Comparison of ENCODE assay signal across 8 mouse cellular contexts in genomic region chr9:13827406-13828086, GRCm38 (mm10). TPM values are rescaled to one million over a fixed set of nuclear protein-coding genes. Genes with fewer than 3 reads are reported as not detected.
DNase-seq lines count a peak whose midpoint lies in the region; ATAC-seq and TF ChIP-seq lines count a peak whose summit lies in the region.

Gene Fam76b, plus strand, starts transcription at chr9:13827716.

- peak; percentile 96 for ATAC-seq in forebrain, embryonic 15.5 days (replicated peaks)
- peak; percentile 83 for ATAC-seq in neutrophil, adult 5-6 weeks (ENCODE audit: extremely low read depth, insufficient number of reproducible peaks, low FRiP score, poor library complexity, severe bottlenecking)

- H3K27ac ChIP-seq in ES-E14 (ENCODE audit: insufficient read depth, low read depth, low read length, poor library complexity, severe bottlenecking): peak within 1 kb of the TSS; percentile 90
- H3K27ac ChIP-seq in forebrain, embryonic 15.5 days (replicated peaks): peak within 1 kb of the TSS; percentile 99

- peak within 1 kb of the TSS; percentile 97 for H3K9ac ChIP-seq in ES-E14 (ENCODE audit: insufficient read depth, low read depth, low read length, poor library complexity, severe bottlenecking)
- H3K9ac ChIP-seq in forebrain, embryonic 15.5 days (replicated peaks): peak within 1 kb of the TSS; percentile 98

- H3K4me3 ChIP-seq in ES-E14 (ENCODE audit: insufficient read depth in 1 of 2, low read depth in 1 of 2, low read length in 2 of 2, poor library complexity in 1 of 2, severe bottlenecking in 1 of 2): peak within 1 kb of the TSS; percentile 88 to 96
- peak within 1 kb of the TSS; percentile 61 for H3K4me3 ChIP-seq in forebrain, embryonic 15.5 days
- H3K4me3 ChIP-seq in lung, adult 2 months (replicated peaks; ENCODE audit: extremely low read depth, low read depth, low read length): peak within 1 kb of the TSS; percentile 92

- under 1% methylated on average over 65 of the region's 67 CpGs for WGBS in forebrain, embryonic 15.5 days
- WGBS in lung, adult 2 months: under 1% methylated on average over 67 of the region's 67 CpGs

- TF ChIP-seq POLR2A in lung, adult 2 months (IDR thresholded peaks at IDR 0.05; ENCODE audit: borderline replicate concordance, extremely low read depth, low read depth, low read length): peak; percentile 79; the same call in 1 of the 2 replicates

- H3K9me3 ChIP-seq in ES-E14 (ENCODE audit: control insufficient read depth, insufficient read depth, low read depth, low read length): no peaks in the 10 kb centered on the region
- no peaks in the 10 kb centered on the region for H3K9me3 ChIP-seq in forebrain, embryonic 15.5 days

- intact Hi-C loops in heart, postnatal 25 days (cut with DNase I): loop anchor here (5.0 to 10.0 kb wide), 3 partner anchors 585 to 957 kb away; partner anchors contain the start of genes Ankrd49, Cwc15, Kdm4d and Mre11a

- peak; percentile 99 for DNase-seq in ES-E14 (ENCODE audit: low read depth, low spot score)
- DNase-seq in cerebellum, adult 11-12 months: peak; percentile 100
- peak; percentile 100 for DNase-seq in heart, postnatal 25 days (ENCODE audit: low spot score)
- DNase-seq in layer of hippocampus, adult 18-20 months (ENCODE audit: low spot score in 2 of 2): peak; percentile 100
- peak; percentile 99 for DNase-seq in lung, adult 2 months
- peak; percentile 99 to 100 for DNase-seq in thymus, adult 18-20 months

- peak within 1 kb of the TSS; percentile 82 for H3K4me2 ChIP-seq in forebrain, embryonic 15.5 days (replicated peaks)

- in situ Hi-C loops in ES-E14 (cut with MboI; ENCODE audit: low sequenced_read_pairs in 2 of 2, unreplicated experiment in 2 of 2): loop anchor here (25.0 kb wide), 2 partner anchors 985 to 1510 kb away; no protein-coding TSS in a partner anchor

- peaks cover 11% of the 10 kb centered on the region for H3K36me3 ChIP-seq in ES-E14 (ENCODE audit: control insufficient read depth, insufficient read depth, low read length, poor library complexity, severe bottlenecking)
- peaks cover 20% of the 10 kb centered on the region for H3K36me3 ChIP-seq in forebrain, embryonic 15.5 days

- no peaks in the 10 kb centered on the region for H3K27me3 ChIP-seq in forebrain, embryonic 15.5 days

- TF ChIP-seq CTCF in lung, adult 2 months (IDR thresholded peaks at IDR 0.05; ENCODE audit: insufficient read depth, low read length): no peak

- peaks cover 3 to 4% of the 10 kb centered on the region in 2 experiments; a peak in 1 of 4 replicates for H3K4me1 ChIP-seq in ES-E14 (ENCODE audit: control insufficient read depth in 2 of 2, insufficient read depth in 2 of 2, low read length in 2 of 2, poor library complexity in 1 of 2)
- peaks cover 37% of the 10 kb centered on the region for H3K4me1 ChIP-seq in forebrain, embryonic 15.5 days
- H3K4me1 ChIP-seq in lung, adult 2 months (ENCODE audit: control insufficient read depth, insufficient read depth, low read length): peaks cover 6% of the 10 kb centered on the region

TF ChIP-seq in ES-E14, 5 proteins besides CTCF, POLR2A, EP300 and RAD21:
- TF ChIP-seq ZC3H11A (IDR thresholded peaks at IDR 0.05; ENCODE audit: borderline replicate concordance, low read depth, low read length) (no peak), CHD2 (IDR thresholded peaks at IDR 0.05; ENCODE audit: low read depth, low read length) (peak; percentile 82), HCFC1 (IDR thresholded peaks at IDR 0.05; ENCODE audit: borderline replicate concordance, insufficient read depth, low read length) (peak; percentile 18; the same call in 1 of the 2 replicates), ZNF384 (IDR thresholded peaks at IDR 0.05; ENCODE audit: low read depth, low read length) (peak; percentile 82), MAFK (IDR thresholded peaks at IDR 0.05; ENCODE audit: insufficient read depth, low read depth, low read length) (no peak)

RNA-seq across cellular contexts. Expression of gene Fam76b, which starts in this region (rescaled TPM):
- total RNA-seq in ES-E14 (2012; rRNA removed): 21.7 and 25.2 TPM in 2 replicates
- 28.7 and 29.4 TPM in 2 replicates for polyA plus RNA-seq in forebrain, embryonic 15.5 days (2015; fragmentation: Nextera tagmentation; extraction: Ambion mirVana)
- total RNA-seq in heart, postnatal 25 days (2021): 1 to 10 TPM; 8.6 to 9.8 TPM
- total RNA-seq in layer of hippocampus, adult 18-20 months (2021): 10 to 100 TPM; 17.8 to 18.1 TPM
- polyA plus RNA-seq in lung, adult 2 months (2012; rRNA removed): 6.7 and 10.9 TPM in 2 replicates
- 93.3 and 101 TPM in 2 replicates for total RNA-seq in neutrophil, adult 5-6 weeks (2017)

Comparison
In these comparisons a context has a peak if more than half of its experiments do, and no peak if none do; other contexts are left out.
1. Peak in every context shown above with its lines: DNase-seq, ATAC-seq, H3K4me3 ChIP-seq and H3K27ac ChIP-seq.